Mouse (Mus musculus): ENCODE measurements around the gene Ninj2.

DNA sequence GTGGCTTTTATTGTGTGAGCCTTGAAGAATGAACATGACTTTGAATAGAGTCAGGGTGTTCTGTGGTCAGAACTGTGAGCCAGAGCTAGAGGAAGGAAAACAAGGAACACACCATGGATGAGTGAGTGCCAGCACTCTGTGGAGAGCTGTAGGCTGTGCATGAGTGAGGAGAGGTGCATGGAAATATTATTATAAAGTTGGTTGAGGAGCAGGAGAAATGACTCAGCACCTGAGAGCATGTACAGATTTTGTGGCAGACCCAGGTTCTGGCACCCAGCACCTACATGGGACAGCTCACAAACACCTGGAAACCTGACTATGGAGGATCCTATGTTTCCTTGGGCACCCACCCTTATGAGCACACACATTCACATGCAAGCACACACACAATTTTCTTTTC, 11.9 kb downstream of the Ninj2 start:
- TF ChIP-seq MAFK (IDR thresholded peaks at IDR 0.05; ENCODE audit: insufficient read depth, low read depth, low read length) (no peak), CHD2 (IDR thresholded peaks at IDR 0.05; ENCODE audit: low read depth, low read length) (no peak), ZC3H11A (IDR thresholded peaks at IDR 0.05; ENCODE audit: borderline replicate concordance, low read depth, low read length) (no peak)

Measured in ES-E14 (cell line).